Mouse (Mus musculus): Measurements from ENCODE around the gene Slfn9.
A peak's percentile ranks its signal among the peaks of the same experiment; 100 is the strongest.
"Not testable (repeated sequence)": the region's sequence is repeated elsewhere in the genome, so short reads cannot be mapped to it uniquely, and the experiment has no call there.

Gene Slfn9

DNA sequence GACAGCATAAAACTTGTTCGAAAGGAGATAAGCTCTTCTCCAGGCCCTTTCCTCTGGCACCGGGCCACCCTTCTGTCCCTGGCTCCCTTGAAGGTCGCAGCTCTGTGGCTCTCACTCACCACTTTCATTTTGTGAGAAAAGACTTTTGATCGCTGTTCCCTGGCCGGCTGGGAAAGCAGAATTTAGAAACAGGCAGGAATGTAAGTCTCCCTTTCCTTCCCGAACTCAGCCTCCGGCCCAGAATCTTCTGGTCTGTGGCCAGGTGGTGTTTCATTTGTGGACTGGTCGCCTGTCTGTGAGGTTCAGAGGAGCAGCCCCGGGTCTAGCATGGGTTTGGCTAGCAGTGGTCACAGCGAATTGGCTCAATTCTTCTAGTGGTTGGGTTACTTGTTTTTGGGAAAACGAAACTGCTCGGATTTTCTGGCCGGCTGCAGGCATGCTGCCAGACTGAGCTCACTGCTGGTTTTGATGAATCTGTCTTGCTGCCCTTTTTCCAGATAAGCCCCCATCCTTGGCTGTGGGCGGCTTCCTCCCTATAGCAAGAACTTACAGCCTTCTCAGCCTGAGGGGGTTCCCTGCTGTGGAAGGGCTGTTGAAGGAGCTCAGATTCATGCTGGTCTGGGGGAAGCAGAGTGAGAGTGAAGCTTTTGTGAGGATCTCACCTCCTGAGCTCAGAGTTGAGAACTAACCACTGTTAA, at the start of gene Slfn9:
Slfn9 (minus strand) TSS at position 362 of the 698 bp plus-strand sequence.
- DNase-seq (ENCODE audit: low read depth, low spot score): no peak

DNA sequence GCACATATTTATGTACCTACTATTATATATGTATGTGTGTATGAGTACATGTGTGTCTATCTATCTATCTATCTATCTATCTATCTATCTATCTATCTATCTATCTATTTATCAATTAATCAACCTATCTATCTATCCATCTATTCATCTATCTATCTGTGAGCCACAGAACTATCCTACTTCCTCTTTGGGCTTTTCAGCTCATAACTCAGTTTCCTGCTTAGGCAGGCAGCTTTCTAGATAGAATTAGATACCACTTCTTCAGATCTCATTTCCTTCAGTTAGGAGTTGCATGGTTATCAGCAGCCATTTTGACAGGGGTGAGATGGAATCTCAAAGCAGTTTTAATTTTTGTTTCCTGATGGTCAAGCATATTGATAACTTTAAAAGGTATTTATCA, 49.4 kb upstream of the Slfn9 start:
- DNase-seq (ENCODE audit: low read depth, low spot score): no peak

DNA sequence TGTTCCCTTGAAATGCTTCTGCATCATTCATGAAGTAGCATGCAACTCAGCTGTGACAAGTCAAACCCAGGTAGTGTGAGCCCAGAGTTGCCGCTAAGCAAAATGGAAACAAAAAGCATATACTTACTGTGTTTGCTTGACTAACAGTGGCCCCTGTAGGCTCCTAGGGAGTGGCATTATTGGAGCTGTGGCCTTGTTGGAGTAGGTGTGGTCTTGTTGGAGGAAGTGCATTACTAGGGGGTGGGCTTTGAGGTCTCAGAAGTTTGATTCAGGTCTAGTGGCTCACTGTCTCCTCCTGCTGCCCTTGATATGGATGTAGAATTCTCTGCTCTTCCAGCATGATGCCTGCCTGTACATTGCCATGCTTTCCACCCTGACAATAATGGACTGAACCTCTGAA, 48.7 kb upstream of the Slfn9 start:
- no peak for DNase-seq (ENCODE audit: low read depth, low spot score)

DNA sequence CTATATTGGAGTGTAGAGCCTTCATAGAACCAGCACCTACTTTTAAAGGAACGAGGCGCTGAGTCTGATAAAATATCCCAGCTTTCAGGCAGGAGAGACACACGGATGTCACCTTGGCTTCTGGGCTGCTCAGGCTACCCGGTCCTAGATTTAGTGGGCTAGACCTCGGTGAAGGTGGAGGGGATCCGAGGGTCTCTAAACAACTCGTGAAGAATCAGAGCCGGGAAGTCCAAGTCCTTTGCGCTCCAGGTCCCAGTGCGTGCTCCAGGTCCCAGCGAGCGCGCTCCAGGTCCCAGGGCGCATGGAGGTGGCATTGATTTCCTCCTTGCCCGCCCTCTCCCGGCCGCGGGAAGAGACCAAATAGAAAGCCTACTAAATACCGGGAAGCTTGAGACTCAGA, 48.2 kb upstream of the Slfn9 start:
- no peak for DNase-seq (ENCODE audit: low read depth, low spot score)

DNA sequence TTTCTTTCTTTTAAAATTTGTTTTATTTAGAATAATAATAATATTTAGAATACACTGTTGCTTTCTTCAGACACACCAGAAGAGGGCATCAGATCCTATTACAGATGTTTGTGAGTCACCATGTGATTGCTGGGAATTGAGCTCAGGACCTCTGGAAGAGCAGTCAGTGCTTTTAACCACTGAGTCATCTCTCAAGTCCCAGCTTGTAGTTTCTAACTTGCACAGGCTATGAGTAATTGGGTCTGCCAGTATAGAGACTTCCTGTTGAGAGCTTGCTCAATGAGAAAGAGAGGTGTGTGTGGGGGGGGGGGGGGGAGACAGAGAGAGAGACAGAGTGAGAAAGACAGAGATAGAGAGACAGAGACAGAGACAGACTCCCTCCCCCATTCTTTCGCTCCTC, 47.5 kb upstream of the Slfn9 start:
- DNase-seq (ENCODE audit: low read depth, low spot score): no peak

DNA sequence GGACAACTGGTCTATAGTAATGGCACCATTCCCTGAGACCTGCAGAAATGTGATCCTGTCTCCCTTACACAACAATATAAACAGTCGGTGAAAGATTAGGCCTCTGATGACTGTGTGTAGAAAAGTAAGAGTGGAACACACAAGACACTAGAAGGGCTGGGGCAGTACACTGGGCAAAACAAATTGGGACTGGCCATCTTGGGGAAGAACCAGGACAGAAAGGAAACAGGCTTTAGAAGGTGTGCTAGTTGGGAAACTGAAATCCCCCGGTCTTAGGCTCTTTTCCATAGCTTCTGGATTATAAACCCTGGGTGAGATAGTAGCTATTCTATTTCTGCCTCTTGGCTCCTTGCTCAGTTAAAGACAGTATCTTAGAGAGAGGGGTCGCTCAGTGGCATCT, 47.1 kb upstream of the Slfn9 start:
- not testable (repeated sequence) for DNase-seq (ENCODE audit: low read depth, low spot score)

DNA sequence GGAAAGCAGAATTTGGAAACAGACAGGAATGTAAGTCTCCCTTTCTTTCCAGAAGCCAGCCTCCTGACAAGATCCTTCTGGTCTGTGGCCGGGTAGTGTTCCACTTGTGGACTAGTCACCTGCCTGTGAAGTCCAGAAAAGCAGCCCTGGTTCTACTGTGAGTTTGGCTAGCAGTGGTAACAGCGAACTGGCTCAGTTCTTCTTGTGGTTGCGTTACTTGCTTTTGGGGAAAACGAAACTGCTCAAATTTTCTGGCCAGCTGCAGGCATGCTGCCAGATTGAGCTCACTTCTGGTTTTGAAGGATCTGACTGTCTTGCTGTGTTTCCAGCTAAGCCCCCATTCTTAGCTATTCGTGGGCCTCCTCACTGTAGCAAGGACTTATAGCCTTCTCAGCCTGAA, 29.0 kb upstream of the Slfn9 start, which contains the start of gene Slfn8:
Slfn8 (minus strand) TSS at position 190 of the 400 bp plus-strand sequence.
- peak; percentile 15 for DNase-seq (ENCODE audit: low read depth, low spot score)

DNA sequence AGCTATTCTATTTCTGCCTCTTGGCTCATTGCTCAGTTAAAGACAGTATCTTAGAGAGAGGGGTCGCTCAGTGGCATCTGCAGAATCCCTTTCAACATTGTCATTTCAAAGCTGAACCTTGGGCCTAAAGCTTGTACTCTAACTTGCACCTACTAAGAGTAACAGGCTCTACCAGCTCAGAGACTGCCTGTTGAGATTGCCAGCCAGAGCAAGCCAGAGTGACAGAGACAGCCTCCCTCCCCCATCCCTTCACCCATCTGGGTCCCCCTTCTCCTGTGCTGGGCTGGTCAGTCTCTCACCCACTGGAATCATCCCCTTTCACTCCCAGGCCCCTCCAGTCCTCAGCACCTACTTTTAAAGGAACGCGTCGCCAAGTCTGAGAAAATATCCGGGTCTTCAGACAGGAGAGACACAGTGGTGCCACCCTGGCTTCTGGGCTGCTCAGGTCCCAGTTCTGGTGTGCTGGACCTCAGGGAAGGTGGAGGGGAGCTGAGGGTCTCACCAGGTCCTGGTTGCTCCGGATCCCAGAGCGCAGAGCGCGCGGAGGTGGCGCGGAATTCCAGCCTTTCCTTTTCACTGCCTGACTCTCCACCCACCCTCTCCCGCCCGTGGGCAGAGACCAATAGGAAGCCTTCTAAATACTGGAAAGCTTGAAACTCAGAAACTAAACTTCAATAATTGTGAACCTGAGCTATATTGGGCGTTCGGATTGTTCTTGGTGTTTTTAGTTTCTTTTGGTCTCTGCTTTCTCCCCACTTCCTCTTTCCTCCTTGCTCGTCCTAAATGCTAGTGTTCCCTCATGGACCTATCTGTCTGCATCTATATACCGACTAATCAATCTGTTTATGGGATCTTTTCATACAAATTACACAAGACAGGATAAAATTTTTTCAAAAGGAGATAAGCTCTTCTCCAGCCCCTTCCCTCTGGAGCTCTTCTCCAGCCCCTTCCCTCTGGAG, 28.2 kb upstream of the Slfn9 start:
- not testable (repeated sequence) for DNase-seq (ENCODE audit: low read depth, low spot score)

DNA sequence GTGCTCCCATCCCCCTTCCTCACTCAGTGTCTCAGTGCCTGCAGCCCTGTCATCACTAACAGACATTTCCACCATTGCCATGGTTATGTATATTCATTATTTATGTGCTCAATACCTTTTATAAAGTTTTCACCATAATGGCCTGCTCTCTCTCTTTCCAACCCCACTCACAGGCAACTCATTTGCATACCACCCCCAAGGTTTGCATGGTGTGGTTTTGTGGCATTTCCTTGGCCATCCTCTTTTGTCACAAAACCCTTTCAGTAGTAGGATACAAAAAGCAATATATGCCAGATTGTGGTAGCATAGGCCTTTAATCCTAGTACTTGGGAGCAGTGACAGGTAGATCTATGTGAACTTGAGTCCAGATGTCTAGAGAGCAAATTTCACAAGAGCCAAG, 24.5 kb upstream of the Slfn9 start:
- no peak for DNase-seq (ENCODE audit: low read depth, low spot score)

DNA sequence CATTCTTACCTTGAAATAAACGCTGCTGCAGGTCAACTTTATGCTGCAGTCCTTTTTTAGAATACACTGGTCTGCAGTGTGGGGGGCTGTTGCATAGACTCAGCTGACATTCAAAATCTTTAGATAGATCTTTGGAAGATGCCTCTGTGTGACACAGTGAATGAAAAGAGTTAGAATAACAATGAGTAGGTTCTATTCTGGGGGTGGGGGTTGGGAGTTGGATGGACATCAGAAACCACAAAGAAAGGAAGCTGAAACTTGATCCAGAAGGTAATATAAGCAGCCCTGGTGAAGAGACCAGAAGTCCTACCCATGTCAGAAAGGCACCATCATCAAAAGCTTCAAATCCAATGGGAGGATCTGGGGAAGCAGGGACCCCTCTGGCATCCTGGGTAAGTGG, 21.7 kb upstream of the Slfn9 start:
- no peak for DNase-seq (ENCODE audit: low read depth, low spot score)

DNA sequence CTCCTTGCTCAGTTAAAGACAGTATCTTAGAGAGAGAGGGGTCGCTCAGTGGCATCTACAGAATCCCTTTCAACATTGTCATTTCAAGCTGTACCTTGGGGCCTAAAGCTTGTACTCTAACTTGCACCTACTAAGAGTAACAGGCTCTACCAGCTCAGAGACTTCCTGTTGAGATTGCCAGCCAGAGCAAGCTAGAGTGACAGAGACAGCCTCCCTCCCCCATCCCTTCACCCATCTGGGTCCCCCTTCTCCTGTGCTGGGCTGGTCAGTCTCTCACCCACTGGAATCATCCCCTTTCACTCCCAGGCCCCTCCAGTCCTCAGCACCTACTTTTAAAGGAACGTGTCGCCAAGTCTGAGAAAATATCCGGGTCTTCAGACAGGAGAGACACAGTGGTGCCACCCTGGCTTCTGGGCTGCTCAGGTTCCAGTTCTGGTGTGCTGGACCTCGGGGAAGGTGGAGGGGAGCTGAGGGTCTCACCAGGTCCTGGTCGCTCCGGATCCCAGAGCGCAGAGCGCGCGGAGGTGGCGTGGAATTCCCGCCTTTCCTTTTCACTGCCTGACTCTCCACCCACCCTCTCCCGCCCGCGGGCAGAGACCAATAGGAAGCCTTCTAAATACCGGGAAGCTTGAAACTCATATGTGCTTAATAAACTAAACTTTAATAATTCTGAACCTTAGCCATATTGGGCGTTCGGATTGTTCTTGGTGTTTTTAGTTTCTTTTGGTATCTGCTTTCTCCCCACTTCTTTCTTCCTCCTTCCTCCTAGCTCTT, 831 bp downstream of the Slfn9 start:
- not testable (repeated sequence) for DNase-seq (ENCODE audit: low read depth, low spot score)

DNA sequence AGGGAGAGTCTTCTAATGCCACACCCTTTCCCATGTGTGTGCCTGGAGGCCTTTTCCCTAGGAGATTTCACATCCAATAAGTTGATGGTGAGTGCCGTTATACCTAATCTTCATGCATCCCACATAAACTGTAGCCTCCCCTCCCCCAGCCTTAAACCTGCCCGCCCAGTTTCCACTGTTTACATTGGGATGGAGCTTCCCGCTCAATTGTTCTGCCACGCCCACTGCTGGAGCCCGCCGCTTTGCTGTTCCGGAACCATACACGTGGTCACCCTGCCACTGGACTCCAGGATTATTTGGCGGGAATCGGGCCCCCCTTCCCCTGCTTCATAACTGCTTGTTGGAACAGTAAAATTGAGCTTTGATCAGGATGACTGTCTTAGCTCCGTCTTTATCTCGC, 2.3 kb downstream of the Slfn9 start:
- DNase-seq (ENCODE audit: low read depth, low spot score): no peak

DNA sequence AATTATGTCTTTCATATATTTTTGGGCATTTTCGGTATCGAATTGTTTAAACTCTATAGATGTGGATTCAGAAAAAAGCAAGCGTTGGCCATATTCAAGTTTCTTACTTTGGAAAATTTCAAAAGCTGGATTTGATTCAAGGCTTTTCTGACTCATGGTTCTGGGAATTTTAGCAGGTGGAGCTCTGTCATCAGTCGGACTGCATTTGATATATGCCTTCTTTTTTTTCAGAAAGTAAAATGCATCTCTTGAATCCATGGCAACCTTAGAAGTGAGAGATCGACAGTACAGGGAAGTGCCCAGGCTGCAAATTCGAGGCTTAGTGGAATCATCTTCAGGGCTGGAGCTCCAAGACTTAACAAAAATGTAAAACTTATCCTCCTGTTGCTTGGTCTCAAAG, 4.0 kb downstream of the Slfn9 start:
- no peak for DNase-seq (ENCODE audit: low read depth, low spot score)

DNA sequence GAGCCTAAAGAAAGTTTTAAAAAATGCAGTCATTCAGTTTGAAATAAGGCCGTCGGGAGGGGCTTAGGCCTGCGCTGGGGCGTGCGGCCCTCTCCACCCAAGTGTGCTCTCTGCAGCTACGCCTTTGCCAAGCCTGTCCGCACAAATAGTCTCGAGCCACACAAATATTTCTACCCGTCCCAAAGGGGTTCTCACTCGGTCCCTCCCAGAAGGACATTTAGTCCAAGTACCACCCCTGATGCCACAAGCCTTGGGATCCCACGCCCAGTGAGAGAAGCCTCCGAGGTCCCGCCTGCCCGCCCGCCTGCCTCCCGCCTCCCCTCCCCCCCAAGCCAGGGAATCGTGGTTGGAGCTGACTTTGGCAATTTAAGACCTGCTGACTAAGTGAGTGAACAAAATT, 8.4 kb downstream of the Slfn9 start:
- DNase-seq (ENCODE audit: low read depth, low spot score): no peak

DNA sequence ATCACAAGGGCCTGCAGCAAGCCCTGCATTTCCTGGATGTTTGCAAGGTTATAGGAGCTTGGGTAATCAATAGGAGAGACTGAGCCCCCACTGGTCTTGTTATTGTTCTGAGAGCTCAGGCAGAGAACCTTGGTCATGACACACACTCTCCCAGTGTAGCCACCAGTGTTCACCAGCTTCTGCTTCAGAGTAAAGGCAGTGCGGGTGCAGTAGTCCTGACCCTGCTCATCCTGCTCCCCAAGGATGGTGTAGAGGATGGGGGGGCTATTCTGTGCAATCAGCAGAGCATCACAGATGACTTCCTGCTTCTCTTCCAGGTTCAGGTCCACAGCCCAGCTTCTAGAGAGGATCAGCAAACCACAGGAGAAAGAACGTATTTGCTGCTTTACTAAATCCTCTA, 9.2 kb downstream of the Slfn9 start:
- DNase-seq (ENCODE audit: low read depth, low spot score): not testable (repeated sequence)

DNA sequence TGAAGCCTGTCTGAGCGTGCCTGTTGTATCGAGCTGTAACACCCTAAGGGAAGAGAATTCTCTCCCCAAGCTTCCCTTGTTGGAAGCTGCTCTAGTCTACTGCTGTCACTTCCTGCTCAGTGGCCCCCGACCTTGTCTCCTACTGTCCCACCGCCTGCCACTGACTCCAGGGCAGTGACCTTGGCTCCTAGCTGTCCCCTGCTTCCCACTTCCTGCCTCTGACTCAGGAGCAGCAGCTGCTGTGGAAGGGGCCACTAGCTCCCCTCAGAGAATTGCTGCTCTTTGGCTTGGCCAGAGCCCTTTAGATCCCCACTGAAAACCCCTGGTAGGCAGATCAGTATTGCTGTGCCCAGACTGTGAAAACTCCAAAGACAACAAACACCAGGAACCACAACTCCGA, 17.7 kb downstream of the Slfn9 start:
- DNase-seq (ENCODE audit: low read depth, low spot score): no peak

DNA sequence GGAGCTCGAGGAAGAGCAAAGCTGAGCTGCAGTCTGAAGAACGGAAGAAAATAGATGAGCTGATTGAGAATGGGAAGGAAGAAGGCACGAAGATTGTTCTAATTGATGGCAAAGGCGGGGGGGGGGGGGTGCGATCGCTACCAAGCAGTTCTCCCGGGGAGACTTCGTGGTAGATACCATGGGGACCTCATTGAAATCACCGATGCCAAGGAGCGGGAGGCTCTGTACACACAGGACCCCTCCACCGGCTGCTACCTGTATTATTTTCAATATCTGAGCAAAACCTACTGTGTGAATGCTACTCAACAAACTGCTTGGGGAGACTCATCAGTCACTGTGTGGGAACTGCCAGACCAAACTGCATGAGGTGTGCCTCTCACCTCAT, 20.0 kb downstream of the Slfn9 start:
- DNase-seq (ENCODE audit: low read depth, low spot score): no peak

DNA sequence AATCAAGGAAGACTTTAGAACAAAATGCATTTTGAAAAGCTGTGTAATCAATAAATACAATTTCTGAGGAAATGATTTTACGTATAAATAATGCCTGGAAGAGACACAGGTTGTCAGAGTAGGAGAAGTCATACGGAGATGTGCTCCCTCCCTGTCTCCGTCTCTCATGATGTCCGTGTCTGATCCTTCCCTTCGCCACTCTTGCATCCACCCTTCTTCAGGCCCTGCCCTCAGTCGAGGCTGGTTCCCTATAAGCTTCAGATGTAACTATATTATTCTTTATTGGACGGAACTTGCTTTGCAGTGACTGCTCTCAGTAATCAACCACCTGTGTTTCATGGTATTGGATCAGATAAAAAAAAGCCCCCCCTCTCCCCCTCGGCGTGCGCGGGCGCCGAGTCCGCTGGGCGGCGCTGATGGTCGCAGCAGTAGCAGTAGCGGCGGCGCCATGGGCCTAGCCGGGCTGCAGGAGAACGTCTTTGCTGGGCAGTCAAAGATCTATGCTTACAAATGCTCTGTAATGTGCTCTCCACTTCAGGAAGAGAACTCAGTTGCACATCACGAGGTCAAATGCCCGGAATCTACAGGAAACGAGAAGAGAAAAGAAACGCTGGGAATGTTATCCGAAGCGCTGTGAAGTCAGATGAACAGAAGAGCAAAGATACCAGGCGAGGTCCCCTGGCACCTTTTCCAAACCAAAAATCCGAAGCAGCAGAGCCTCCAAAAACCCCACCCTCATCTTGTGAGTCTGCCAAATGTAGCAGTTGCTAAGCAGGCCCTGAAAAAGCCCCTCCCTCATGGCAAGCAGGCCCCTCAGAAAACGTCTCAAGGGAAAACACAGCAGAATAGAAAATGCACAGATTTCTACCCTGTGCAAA, 20.7 kb downstream of the Slfn9 start:
- no peak for DNase-seq (ENCODE audit: low read depth, low spot score)

DNA sequence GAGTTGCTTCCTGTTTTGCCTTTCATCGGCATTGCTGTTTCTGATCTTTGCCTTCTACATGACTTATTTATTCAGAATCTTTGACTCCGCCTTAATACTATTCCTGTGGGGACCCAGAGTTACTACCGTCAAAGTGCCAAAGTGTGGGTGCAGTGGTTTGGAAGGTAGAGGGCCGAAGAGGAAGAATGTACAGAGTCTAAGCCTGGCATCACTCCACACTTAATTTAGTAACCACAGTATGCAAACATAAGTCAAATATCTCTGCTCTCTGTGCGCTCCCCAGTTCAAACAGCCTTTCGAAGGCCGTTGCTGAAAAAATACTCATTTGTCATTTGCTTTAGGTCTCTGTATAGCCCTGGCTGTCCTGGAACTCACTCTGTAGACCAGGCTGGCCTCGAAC, 29.4 kb downstream of the Slfn9 start:
- no peak for DNase-seq (ENCODE audit: low read depth, low spot score)

DNA sequence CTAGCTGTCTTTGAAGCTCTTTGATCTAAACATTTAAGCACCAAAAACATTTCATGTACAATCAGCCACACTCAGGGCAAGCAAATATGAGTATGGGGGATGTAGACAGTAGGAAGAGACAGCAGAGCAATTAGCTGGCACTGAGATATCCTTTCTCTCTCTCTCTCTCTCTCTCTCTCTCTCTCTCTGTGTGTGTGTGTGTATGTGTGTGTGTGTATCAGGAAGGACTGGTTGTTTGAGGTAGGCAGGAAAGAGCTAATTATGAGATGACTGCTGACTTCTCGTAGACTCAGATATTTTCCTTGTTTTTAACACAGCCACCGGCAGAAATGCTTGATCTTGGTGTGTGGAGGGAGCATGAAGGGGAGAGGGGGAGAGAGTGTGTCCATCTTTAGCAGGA, 29.9 kb downstream of the Slfn9 start:
- DNase-seq (ENCODE audit: low read depth, low spot score): no peak

DNA sequence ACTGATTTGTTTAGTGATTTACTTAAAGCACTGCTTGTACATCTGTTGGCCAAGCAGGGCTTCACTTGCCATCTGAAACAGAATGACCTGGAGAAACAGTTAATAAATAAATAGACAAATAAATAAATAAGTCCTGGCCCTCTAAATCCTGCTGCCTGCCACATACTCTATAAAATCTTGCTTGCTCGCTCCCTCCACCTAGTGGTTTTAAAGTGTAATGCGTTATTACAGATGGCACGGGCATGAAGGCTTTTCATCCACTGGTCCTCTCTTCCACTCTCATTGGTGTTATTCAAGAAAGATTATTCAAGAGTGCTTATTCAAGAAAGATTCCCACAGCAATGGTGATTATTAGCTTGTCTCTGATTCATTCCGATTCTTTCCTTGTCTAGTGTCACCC, 32.0 kb downstream of the Slfn9 start:
- DNase-seq (ENCODE audit: low read depth, low spot score): no peak

All from telencephalon, adult 2 months (tissue).